Mouse (Mus musculus) kidney, postnatal 0 days (tissue): ENCODE measurements around the gene Btbd35f19. TPM values are rescaled to one million over a fixed set of nuclear protein-coding genes. Genes with fewer than 3 reads are reported as not detected.
"Not testable (repeated sequence)": the region's sequence is repeated elsewhere in the genome, so short reads cannot be mapped to it uniquely, and the experiment has no call there.

Experiments used
- ATAC-seq: fragments of 200-750 bp; cut with Nextera tagmentation; replicated peaks from 2 replicates; pipeline ENCODE4 v1.8.0; 2017; ENCODE audit warnings: low read depth, moderate number of reproducible peaks, moderate TSS enrichment, moderate library complexity; ENCODE audit not compliant: low FRiP score
- DNase-seq: peaks from one replicate; pipeline ENCODE4 v3.0.0-alpha.2; 2016; ENCODE audit warnings: low spot score
- H3K27ac ChIP-seq: fragments of 300-500 bp; sonication (generic); 2 replicates; pipeline ENCODE4 v1.5.1; 2014; ENCODE audit warnings: mild to moderate bottlenecking
- H3K27me3 ChIP-seq: fragments of 300-500 bp; sonication (generic); 2 replicates; pipeline ENCODE4 v1.6.1; 2014; ENCODE audit warnings: low read length, mixed read lengths; ENCODE audit not compliant: insufficient read depth
- H3K36me3 ChIP-seq: fragments of 300-500 bp; sonication (generic); 2 replicates; pipeline ENCODE4 v1.6.1; 2014; ENCODE audit warnings: low read length, mixed read lengths; ENCODE audit not compliant: insufficient read depth
- H3K4me1 ChIP-seq: fragments of 300-500 bp; sonication (generic); replicated peaks from 2 replicates; pipeline ENCODE4 v1.6.1; 2014; ENCODE audit warnings: antibody characterized with exemption, low read length, mixed read lengths; ENCODE audit not compliant: insufficient read depth
- H3K4me2 ChIP-seq: fragments of 300-500 bp; sonication (generic); 2 replicates; pipeline ENCODE4 v1.6.1; 2014; ENCODE audit warnings: mild to moderate bottlenecking, low read length, moderate library complexity, mixed read lengths
- H3K4me3 ChIP-seq: fragments of 300-500 bp; sonication (generic); replicated peaks from 2 replicates; pipeline ENCODE4 v1.5.1; 2014; ENCODE audit warnings: low read depth, low read length
- H3K9ac ChIP-seq: fragments of 300-500 bp; sonication (generic); 2 replicates; pipeline ENCODE4 v1.6.1; 2014; ENCODE audit warnings: low read depth, low read length
- H3K9me3 ChIP-seq: fragments of 300-500 bp; sonication (generic); replicated peaks from 2 replicates; pipeline ENCODE4 v1.6.1; 2016; ENCODE audit warnings: low read length, inconsistent platforms, mixed read lengths
- WGBS: fragments of 180-500 bp; shearing (Covaris S2); extraction: QIAGEN DNeasy Blood & Tissue Kit; methylation state at CpG from one replicate; pipeline ENCODE4 v1.1.7; 2014; 5-methylcytosine and 5-hydroxymethylcytosine counted together
- polyA plus RNA-seq: library from polyadenylated mRNA; unstranded; fragments of >200 nt; fragmentation: Nextera tagmentation; extraction: Ambion mirVana; gene quantifications from 2 replicates; pipeline ENCODE4 v1.2.1, GENCODE M21; 2015

The Btbd35f19 gene
- not detected in 2 replicates for polyA plus RNA-seq

DNA sequence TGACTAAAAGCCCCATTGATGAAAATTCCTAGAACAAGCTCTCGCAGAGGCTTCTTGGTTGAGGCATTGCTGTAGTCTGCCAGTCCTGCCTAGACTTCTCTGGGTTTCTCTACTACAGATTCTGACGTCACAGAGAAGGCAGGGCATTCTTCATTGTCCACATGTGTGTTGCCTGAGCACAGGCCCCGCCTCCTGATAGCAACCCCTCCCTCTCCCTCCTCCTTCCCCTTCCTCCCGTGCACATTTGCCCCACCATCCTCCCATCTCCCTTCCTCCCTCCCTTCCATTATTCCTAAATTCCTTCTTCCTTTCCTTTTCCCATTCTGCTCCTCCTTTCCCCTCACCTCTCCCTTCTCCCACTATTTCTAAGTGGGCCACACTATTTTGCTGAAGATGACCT is at the start of gene Btbd35f19:
Gene Btbd35f19, minus strand, starts transcription at position 101 of the 400 bp plus-strand sequence.
- not testable (repeated sequence) for ATAC-seq, DNase-seq, H3K9ac ChIP-seq, H3K27me3 ChIP-seq, H3K4me1 ChIP-seq, H3K4me3 ChIP-seq, H3K9me3 ChIP-seq, H3K36me3 ChIP-seq, H3K4me2 ChIP-seq, H3K27ac ChIP-seq
- no CpG with 5 or more reads among the region's 4 CpGs for WGBS

DNA sequence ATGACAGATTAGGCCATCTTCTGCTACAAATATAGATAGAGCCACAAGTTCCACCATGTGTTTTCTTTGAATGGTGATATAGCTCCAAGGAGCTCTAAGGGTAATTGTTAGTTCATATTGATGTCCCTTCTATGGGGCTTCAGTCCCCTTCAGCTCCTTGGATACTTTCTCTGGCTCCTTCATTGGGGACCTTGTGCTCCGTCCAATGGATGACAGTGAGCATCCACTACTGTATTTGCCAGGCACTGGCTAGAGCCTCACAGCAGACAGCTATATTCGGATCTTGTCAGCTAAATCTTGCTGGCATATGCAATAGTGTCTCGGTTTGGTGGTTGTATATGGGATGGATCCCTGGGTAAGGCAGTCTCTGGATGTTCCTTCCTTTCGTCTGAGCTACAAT is 41.8 kb downstream of the Btbd35f19 start:
- not testable (repeated sequence) for H3K9me3 ChIP-seq, ATAC-seq, H3K9ac ChIP-seq, H3K4me2 ChIP-seq, H3K36me3 ChIP-seq, H3K27me3 ChIP-seq, H3K4me3 ChIP-seq, H3K4me1 ChIP-seq, DNase-seq, H3K27ac ChIP-seq
- 54% methylated on average over 2 of the region's 4 CpGs for WGBS

DNA sequence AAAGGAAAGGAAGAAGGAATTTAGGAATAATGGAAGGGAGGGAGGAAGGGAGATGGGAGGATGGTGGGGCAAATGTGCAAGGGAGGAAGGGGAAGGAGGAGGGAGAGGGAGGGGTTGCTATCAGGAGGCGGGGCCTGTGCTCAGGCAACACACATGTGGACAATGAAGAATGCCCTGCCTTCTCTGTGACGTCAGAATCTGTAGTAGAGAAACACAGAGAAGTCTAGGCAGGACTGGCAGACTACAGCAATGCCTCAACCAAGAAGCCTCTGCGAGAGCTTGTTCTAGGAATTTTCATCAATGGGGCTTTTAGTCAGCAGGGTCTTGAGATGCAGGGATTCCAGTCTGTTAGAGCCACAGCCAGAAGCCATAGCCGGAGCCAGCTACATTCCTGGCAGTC is 47.6 kb downstream of the Btbd35f19 start, which contains the start of gene Btbd35f26:
Gene Btbd35f26, plus strand, starts transcription at position 301 of the 400 bp plus-strand sequence.
- not testable (repeated sequence) for H3K9ac ChIP-seq, H3K36me3 ChIP-seq, H3K27ac ChIP-seq, ATAC-seq, H3K4me1 ChIP-seq, H3K9me3 ChIP-seq, H3K4me3 ChIP-seq, H3K4me2 ChIP-seq, DNase-seq, H3K27me3 ChIP-seq
- WGBS, result no CpG with 5 or more reads among the region's 4 CpGs

Other genes with a start within 250 kb of the Btbd35f19 start
- gene Spin2f, start 130.0 kb downstream of the Btbd35f19 start, polyA plus RNA-seq, result not detected in 2 replicates
- gene Btbd35f26, start 47.5 kb downstream of the Btbd35f19 start, polyA plus RNA-seq, result not detected in 2 replicates
- not detected in 2 replicates for gene Gm21883, start 190.4 kb upstream of the Btbd35f19 start, polyA plus RNA-seq
- gene Spin2e, start 235.0 kb upstream of the Btbd35f19 start, polyA plus RNA-seq, result not detected in 2 replicates